Mouse (Mus musculus): ENCODE data around the gene 1700029P11Rik. TPM values are rescaled to one million over a fixed set of nuclear protein-coding genes. Genes with fewer than 3 reads are reported as not detected.
"Not testable (repeated sequence)": the region's sequence is repeated elsewhere in the genome, so short reads cannot be mapped to it uniquely, and the experiment has no call there.

The 1700029P11Rik gene
- polyA plus RNA-seq, 1 experiment from 2014 or later: not detected

GRCm38 (mm10) chr15:81969173-81969572 is 11.2 kb upstream of the 1700029P11Rik start:
- Histone ChIP-seq H3K27me3 (ENCODE audit: control insufficient read depth, insufficient read depth, low read length) (no peaks in the 10 kb centered on the region), H3K9ac (replicated peaks; ENCODE audit: low read length) (no peak overlapping the region), H3K4me2 (ENCODE audit: low read depth, low read length) (no peak overlapping the region), H3K36me3 (replicated peaks; ENCODE audit: control insufficient read depth, insufficient read depth, low read depth, low read length) (no peaks in the 10 kb centered on the region), H3K4me3 (ENCODE audit: low read depth, low read length) (no peak overlapping the region), H3K27ac (replicated peaks; ENCODE audit: low read depth, low read length) (no peak overlapping the region), H3K9me3 (replicated peaks; ENCODE audit: control insufficient read depth, low read length) (no peaks in the 10 kb centered on the region), H3K4me1 (ENCODE audit: control insufficient read depth, insufficient read depth, low read length) (no peaks in the 10 kb centered on the region)
- ATAC-seq (replicated peaks; ENCODE audit: insufficient number of reproducible peaks, low FRiP score, low TSS enrichment, low read depth): no peak
- WGBS: 65% methylated on average over 7 of the region's 7 CpGs
- DNase-seq (ENCODE audit: low spot score): peak; percentile 13

GRCm38 (mm10) chr15:81969635-81970034 is 10.7 kb upstream of the 1700029P11Rik start:
- not testable (repeated sequence) for H3K36me3 ChIP-seq (replicated peaks; ENCODE audit: control insufficient read depth, insufficient read depth, low read depth, low read length); H3K9me3 ChIP-seq (replicated peaks; ENCODE audit: control insufficient read depth, low read length); H3K27ac ChIP-seq (replicated peaks; ENCODE audit: low read depth, low read length); ATAC-seq (replicated peaks; ENCODE audit: insufficient number of reproducible peaks, low FRiP score, low TSS enrichment, low read depth); H3K4me1 ChIP-seq (ENCODE audit: control insufficient read depth, insufficient read depth, low read length); DNase-seq (ENCODE audit: low spot score); H3K4me3 ChIP-seq (ENCODE audit: low read depth, low read length); H3K27me3 ChIP-seq (ENCODE audit: control insufficient read depth, insufficient read depth, low read length); H3K9ac ChIP-seq (replicated peaks; ENCODE audit: low read length); H3K4me2 ChIP-seq (ENCODE audit: low read depth, low read length)
- 75% methylated on average over 6 of the region's 6 CpGs for WGBS

GRCm38 (mm10) chr15:81970498-81970897 is 9.8 kb upstream of the 1700029P11Rik start:
- H3K4me3 ChIP-seq (ENCODE audit: low read depth, low read length); H3K27ac ChIP-seq (replicated peaks; ENCODE audit: low read depth, low read length); H3K9ac ChIP-seq (replicated peaks; ENCODE audit: low read length); H3K4me1 ChIP-seq (ENCODE audit: control insufficient read depth, insufficient read depth, low read length); ATAC-seq (replicated peaks; ENCODE audit: insufficient number of reproducible peaks, low FRiP score, low TSS enrichment, low read depth); H3K36me3 ChIP-seq (replicated peaks; ENCODE audit: control insufficient read depth, insufficient read depth, low read depth, low read length); H3K4me2 ChIP-seq (ENCODE audit: low read depth, low read length); DNase-seq (ENCODE audit: low spot score); H3K27me3 ChIP-seq (ENCODE audit: control insufficient read depth, insufficient read depth, low read length); H3K9me3 ChIP-seq (replicated peaks; ENCODE audit: control insufficient read depth, low read length): not testable (repeated sequence)
- WGBS: 89% methylated on average over 4 of the region's 4 CpGs

GRCm38 (mm10) chr15:81975156-81975555 is 5.2 kb upstream of the 1700029P11Rik start:
- H3K4me2 ChIP-seq (ENCODE audit: low read depth, low read length); H3K36me3 ChIP-seq (replicated peaks; ENCODE audit: control insufficient read depth, insufficient read depth, low read depth, low read length); H3K27me3 ChIP-seq (ENCODE audit: control insufficient read depth, insufficient read depth, low read length); ATAC-seq (replicated peaks; ENCODE audit: insufficient number of reproducible peaks, low FRiP score, low TSS enrichment, low read depth); H3K4me1 ChIP-seq (ENCODE audit: control insufficient read depth, insufficient read depth, low read length); H3K9ac ChIP-seq (replicated peaks; ENCODE audit: low read length); H3K9me3 ChIP-seq (replicated peaks; ENCODE audit: control insufficient read depth, low read length); H3K4me3 ChIP-seq (ENCODE audit: low read depth, low read length); DNase-seq (ENCODE audit: low spot score); H3K27ac ChIP-seq (replicated peaks; ENCODE audit: low read depth, low read length): not testable (repeated sequence)
- 92% methylated on average over 8 of the region's 8 CpGs for WGBS

GRCm38 (mm10) chr15:81982173-81982572 is 1.8 kb downstream of the 1700029P11Rik start:
- Histone ChIP-seq H3K27me3 (ENCODE audit: control insufficient read depth, insufficient read depth, low read length) (no peaks in the 10 kb centered on the region), H3K4me2 (ENCODE audit: low read depth, low read length) (no peak overlapping the region), H3K27ac (replicated peaks; ENCODE audit: low read depth, low read length) (no peak overlapping the region), H3K4me1 (ENCODE audit: control insufficient read depth, insufficient read depth, low read length) (no peaks in the 10 kb centered on the region), H3K9ac (replicated peaks; ENCODE audit: low read length) (no peak overlapping the region), H3K9me3 (replicated peaks; ENCODE audit: control insufficient read depth, low read length) (no peaks in the 10 kb centered on the region), H3K36me3 (replicated peaks; ENCODE audit: control insufficient read depth, insufficient read depth, low read depth, low read length) (no peaks in the 10 kb centered on the region), H3K4me3 (ENCODE audit: low read depth, low read length) (no peak overlapping the region)
- DNase-seq (ENCODE audit: low spot score) (peak; percentile 12), ATAC-seq (replicated peaks; ENCODE audit: insufficient number of reproducible peaks, low FRiP score, low TSS enrichment, low read depth) (no peak)
- 58% methylated on average over 1 of the region's 1 CpGs for WGBS

GRCm38 (mm10) chr15:81985267-81986161 is 5.2 kb downstream of the 1700029P11Rik start:
- no peaks in the 10 kb centered on the region for H3K9me3 ChIP-seq (replicated peaks; ENCODE audit: control insufficient read depth, low read length)
- 67% methylated on average over 2 of the region's 2 CpGs for WGBS
- H3K27ac ChIP-seq (replicated peaks; ENCODE audit: low read depth, low read length): no peak overlapping the region
- H3K4me3 ChIP-seq (ENCODE audit: low read depth, low read length): no peak overlapping the region
- no peak overlapping the region for H3K4me2 ChIP-seq (ENCODE audit: low read depth, low read length)
- no peaks in the 10 kb centered on the region for H3K27me3 ChIP-seq (ENCODE audit: control insufficient read depth, insufficient read depth, low read length)
- no peaks in the 10 kb centered on the region; the same call in 1 of the 2 replicates for H3K4me1 ChIP-seq (ENCODE audit: control insufficient read depth, insufficient read depth, low read length)
- H3K9ac ChIP-seq (replicated peaks; ENCODE audit: low read length): no peak overlapping the region
- no peaks in the 10 kb centered on the region for H3K36me3 ChIP-seq (replicated peaks; ENCODE audit: control insufficient read depth, insufficient read depth, low read depth, low read length)
- peak; percentile 42 for DNase-seq (ENCODE audit: low spot score)
- no peak for ATAC-seq (replicated peaks; ENCODE audit: insufficient number of reproducible peaks, low FRiP score, low TSS enrichment, low read depth)

GRCm38 (mm10) chr15:81987646-81988045 is 7.3 kb downstream of the 1700029P11Rik start, which contains the start of gene Xrcc6:
Xrcc6 (plus strand) TSS chr15:81987835.
- ATAC-seq (replicated peaks; ENCODE audit: insufficient number of reproducible peaks, low FRiP score, low TSS enrichment, low read depth): no peak
- Histone ChIP-seq H3K27ac (replicated peaks; ENCODE audit: low read depth, low read length) (no peak within 1 kb of the TSS), H3K4me2 (ENCODE audit: low read depth, low read length) (no peak within 1 kb of the TSS), H3K4me3 (ENCODE audit: low read depth, low read length) (no peak within 1 kb of the TSS), H3K9ac (replicated peaks; ENCODE audit: low read length) (no peak within 1 kb of the TSS), H3K36me3 (replicated peaks; ENCODE audit: control insufficient read depth, insufficient read depth, low read depth, low read length) (no peaks in the 10 kb centered on the region), H3K9me3 (replicated peaks; ENCODE audit: control insufficient read depth, low read length) (no peaks in the 10 kb centered on the region), H3K4me1 (ENCODE audit: control insufficient read depth, insufficient read depth, low read length) (no peaks in the 10 kb centered on the region; the same call in 1 of the 2 replicates), H3K27me3 (ENCODE audit: control insufficient read depth, insufficient read depth, low read length) (no peaks in the 10 kb centered on the region)
- WGBS: 72% methylated on average over 3 of the region's 3 CpGs
- DNase-seq (ENCODE audit: low spot score): no peak

GRCm38 (mm10) chr15:81989371-81990062 is 9.2 kb downstream of the 1700029P11Rik start:
- DNase-seq (ENCODE audit: low spot score) (peak; percentile 93), ATAC-seq (replicated peaks; ENCODE audit: insufficient number of reproducible peaks, low FRiP score, low TSS enrichment, low read depth) (no peak)
- H3K4me3 ChIP-seq (ENCODE audit: low read depth, low read length): no peak overlapping the region
- H3K4me1 ChIP-seq (ENCODE audit: control insufficient read depth, insufficient read depth, low read length): no peaks in the 10 kb centered on the region; the same call in 1 of the 2 replicates
- H3K9me3 ChIP-seq (replicated peaks; ENCODE audit: control insufficient read depth, low read length): no peaks in the 10 kb centered on the region
- H3K27ac ChIP-seq (replicated peaks; ENCODE audit: low read depth, low read length): no peak overlapping the region
- peak overlapping the region; percentile 28 for H3K9ac ChIP-seq (replicated peaks; ENCODE audit: low read length)
- no peaks in the 10 kb centered on the region for H3K36me3 ChIP-seq (replicated peaks; ENCODE audit: control insufficient read depth, insufficient read depth, low read depth, low read length)
- H3K27me3 ChIP-seq (ENCODE audit: control insufficient read depth, insufficient read depth, low read length): no peaks in the 10 kb centered on the region
- H3K4me2 ChIP-seq (ENCODE audit: low read depth, low read length): no peak overlapping the region
- WGBS: 41% methylated on average over 11 of the region's 11 CpGs
